Mouse (Mus musculus): Measurements from ENCODE around the gene 1600002K03Rik.

The 1600002K03Rik gene

GRCm38 (mm10) chr10:80172527-80173292 lies at the start of gene 1600002K03Rik:
Gene 1600002K03Rik, plus strand, starts transcription at chr10:80172944.
- DNase-seq, result peak; percentile 85 to 87

DNA sequence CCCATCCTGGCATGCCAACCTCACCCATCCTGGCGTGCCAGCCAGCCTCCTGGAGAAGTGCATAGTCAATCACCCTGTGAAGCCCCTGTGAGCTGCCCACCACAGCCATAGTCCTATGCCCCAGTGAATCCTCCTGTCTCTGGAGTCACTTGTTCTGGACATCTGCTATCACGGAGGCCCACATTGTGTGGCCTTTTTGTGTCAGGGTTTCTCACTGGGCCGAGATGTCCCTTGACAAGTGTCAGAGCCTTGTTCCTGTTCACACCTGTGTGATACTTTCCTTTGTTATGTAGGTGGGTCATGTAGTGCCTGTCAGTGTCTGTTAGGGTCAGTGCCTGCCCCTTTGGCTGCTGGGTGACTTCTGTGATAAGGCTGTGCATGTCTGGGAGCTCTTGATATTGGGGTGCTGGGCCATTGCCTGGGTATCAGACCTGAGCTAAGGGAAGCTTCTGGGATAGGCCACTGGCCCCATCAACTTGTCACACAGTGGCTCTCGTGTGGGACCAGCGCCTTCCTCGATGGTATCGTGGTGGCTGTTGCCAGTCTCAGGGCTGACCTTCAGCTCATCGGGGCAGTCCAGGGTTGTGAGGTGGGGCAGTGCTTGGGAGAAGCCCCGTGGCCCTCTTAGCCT lies 48.7 kb upstream of the 1600002K03Rik start:
- no peak for DNase-seq

- DNase-seq, result no peak
These were observed 44.8 kb upstream of the 1600002K03Rik start for GRCm38 (mm10) chr10:80127920-80128319.

DNA sequence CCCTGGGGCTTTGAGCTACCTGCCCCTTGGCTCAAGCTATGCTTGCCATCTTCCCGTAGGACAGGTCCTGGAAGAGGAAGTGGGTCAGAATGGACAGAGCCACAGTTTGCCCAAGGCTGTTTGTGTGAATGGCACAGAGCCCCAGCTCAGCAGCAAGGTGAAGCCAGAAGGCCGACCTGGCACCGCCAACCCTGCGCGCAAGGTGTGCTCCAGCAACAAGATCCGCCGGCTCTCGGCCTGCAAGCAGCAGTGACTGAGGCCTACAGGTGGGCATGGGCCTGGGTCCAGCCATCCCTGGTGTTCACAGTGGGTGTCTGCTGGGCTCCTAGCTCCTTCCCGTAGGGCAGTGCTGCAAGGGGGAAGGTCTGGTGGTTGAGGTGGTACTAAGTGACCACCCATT lies 42.9 kb upstream of the 1600002K03Rik start:
- peak; percentile 72 to 75 for DNase-seq

DNA sequence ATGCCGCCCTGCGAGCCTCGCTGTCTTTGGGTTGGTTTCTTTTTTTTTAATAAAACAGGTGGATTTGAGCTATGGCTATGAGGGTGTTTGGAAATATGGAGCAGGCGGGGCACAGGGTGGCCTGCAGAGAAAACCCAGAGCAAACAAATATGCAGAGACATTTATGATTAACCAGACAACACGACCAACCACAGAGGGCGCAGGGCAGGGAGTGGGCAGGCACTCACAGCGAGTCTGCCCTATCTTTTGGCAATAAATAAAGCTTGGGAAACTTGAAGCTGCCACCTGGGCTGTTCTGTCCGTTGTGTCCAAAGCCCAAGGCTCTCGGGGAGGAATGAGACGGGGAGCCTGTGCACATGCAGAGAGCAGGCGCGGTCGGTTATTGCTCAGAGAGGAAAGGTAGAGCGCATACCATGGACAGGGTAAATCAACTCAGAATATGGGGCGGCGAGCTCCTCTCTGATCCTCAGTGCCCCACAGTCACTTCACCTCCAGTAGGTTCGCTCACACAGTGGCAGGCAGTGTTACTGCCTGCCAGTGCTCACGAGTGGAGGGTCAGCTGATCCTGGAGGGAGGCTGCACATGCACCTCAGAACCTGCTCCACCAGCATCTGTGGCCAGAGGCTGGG lies 42.2 kb upstream of the 1600002K03Rik start:
- DNase-seq, result peak in 1 of 2 experiments; percentile 11

- peak in 1 of 2 experiments; percentile 54 for DNase-seq
These were observed 41.3 kb upstream of the 1600002K03Rik start for GRCm38 (mm10) chr10:80131316-80131951.

DNA sequence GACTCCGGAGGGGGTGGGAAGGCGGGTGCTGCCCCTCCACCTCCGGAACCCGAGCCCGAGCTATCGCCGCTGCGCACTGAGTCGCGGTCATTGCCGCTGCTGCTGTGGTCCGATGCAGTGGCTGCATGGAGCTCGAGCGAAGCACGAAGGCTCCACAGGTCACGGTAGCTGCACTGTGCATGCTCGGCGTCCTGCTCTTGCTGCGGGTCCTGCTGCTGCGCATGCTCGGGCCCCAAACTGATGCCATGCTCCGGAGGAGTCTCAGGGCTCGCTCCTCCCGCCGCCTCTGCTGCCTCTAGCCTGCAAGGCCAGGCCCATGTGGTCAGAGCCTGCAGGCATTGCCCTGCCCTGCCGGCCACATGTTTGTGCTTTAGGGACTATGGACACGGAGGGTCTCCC lies 40.8 kb upstream of the 1600002K03Rik start:
- no peak for DNase-seq

DNA sequence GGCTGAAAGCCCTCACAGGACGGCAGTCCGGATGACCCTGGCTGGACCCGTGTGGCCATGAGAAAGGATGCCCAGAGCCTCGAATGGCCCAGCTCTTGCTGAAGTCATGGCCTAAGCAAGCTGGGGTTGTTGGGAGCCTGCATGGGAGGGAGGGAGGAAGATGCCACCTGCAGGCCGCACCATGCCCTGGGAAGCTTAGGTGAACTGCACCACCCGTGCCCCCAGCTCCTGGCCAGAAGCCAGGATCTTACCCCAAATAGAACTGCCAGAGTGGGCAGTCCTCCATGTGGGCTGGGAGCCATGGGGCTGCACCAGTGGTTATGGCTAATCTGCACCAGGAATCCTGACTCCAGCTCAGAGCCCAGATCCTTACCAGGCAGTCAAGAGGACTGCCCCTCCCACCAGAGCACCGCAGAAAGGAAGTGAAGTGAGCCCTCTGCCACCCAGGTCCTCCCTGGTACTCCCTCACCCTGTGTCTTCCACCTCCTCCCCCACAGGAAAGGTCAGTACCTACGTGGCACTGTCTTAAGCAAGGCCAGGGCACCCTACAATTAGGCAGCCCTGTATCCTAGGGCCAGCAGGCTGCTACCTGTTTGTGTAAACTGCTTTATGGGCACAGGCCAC lies 39.4 kb upstream of the 1600002K03Rik start:
- peak; percentile 51 to 67 for DNase-seq

- peak in 1 of 2 experiments; percentile 44 for DNase-seq
These were observed 38.3 kb upstream of the 1600002K03Rik start for GRCm38 (mm10) chr10:80134421-80134820.

GRCm38 (mm10) chr10:80135161-80135560 lies 37.6 kb upstream of the 1600002K03Rik start:
- no peak for DNase-seq

DNA sequence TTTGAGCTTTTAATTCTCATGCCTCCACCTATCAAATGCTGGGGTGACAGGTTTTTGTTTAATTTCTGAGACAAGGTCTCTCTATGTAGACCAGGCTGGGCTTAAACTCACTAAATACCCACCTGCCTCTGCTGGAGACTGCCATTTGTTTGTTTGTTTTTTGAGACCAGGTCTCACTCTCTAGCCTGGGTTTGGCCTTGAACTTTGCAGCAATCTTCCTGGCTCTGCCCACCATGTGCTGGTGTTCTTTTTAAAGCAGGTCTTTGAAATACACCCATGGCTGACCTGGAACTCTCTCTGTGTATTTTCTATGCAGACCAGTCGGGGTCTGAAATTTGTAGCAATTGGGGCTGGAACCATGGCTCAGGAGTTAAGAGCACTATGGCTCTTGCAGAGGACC lies 37.1 kb upstream of the 1600002K03Rik start:
- DNase-seq, result no peak

- DNase-seq, result no peak
These were observed 36.4 kb upstream of the 1600002K03Rik start for GRCm38 (mm10) chr10:80136179-80136951.

DNA sequence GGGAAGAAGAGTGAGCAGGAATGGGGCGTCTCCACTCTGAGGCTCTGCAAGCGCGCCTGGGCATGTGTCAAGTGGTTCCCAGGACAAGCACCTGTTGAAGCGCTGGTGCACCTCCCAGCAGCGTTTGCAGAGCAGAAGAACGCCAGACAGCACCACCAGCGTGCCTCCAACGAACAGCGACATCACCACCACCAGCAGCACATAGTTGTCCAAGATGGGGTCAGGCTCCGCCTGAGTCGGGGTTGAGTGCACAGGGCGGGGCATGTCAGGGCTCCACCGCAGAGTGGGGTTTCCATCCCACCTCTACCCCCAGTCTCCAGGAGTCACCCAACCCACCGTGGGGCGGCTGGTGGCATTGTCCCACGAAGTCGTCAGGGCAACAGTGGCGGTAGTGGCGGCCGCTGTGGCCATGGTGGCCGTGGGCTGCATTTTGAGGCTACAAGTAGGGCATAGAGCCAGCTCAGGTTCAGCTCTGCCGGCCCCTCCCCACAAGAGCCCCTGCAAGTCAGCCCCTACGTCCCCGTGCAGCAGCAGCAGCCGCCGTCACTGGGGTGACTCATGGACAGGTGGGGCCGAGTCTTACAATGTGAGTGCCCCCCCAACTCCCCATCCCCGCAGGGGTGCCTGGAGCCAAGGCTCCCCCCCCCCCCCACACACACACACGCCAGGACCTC lies 35.7 kb upstream of the 1600002K03Rik start:
- DNase-seq, result peak; percentile 61 to 79

DNA sequence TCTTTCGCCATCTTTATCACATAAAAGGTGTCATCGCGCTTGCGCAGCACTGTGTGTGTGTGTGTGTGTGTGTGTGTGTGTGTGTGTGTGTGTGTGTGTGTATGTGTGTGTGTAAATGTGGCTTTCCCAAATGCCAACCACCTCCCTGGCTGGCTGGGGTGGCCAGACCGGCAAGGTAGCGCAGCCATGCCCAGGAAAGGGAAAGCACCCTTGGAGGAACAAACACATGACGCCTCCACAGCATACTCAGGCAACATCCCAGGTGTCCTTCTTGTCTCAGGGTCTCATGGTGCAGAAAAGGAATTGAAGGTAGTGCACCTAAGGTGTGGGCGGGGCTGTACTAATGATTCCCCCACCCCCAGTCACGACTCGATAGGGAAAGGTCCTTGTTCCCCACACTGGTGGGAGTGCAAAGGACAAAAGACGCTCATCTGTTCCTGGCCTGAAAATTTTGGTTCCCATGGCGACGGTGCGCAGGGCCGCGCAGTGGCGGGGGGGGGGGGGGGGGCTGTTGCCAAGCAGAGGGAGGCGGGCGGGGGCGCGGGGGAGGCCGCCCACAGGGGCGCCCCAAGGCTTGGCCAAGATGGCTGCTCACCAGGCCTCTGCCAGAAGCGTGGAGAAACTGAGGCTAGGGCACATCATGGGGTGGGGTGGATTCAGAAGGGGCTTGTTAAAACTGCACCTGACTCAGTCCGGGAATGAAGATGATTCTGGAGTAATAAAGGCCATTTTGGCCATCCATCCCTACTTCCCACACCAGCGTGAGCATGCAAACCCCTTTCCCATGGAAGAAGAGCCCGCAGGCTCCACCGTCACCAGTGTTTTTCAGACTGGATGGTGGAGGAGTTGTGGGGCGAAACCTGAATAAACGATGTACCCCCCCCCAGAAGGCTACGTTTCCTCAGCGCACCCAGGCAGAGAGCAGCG lies 34.9 kb upstream of the 1600002K03Rik start:
- DNase-seq, result peak; percentile 62 to 68

DNA sequence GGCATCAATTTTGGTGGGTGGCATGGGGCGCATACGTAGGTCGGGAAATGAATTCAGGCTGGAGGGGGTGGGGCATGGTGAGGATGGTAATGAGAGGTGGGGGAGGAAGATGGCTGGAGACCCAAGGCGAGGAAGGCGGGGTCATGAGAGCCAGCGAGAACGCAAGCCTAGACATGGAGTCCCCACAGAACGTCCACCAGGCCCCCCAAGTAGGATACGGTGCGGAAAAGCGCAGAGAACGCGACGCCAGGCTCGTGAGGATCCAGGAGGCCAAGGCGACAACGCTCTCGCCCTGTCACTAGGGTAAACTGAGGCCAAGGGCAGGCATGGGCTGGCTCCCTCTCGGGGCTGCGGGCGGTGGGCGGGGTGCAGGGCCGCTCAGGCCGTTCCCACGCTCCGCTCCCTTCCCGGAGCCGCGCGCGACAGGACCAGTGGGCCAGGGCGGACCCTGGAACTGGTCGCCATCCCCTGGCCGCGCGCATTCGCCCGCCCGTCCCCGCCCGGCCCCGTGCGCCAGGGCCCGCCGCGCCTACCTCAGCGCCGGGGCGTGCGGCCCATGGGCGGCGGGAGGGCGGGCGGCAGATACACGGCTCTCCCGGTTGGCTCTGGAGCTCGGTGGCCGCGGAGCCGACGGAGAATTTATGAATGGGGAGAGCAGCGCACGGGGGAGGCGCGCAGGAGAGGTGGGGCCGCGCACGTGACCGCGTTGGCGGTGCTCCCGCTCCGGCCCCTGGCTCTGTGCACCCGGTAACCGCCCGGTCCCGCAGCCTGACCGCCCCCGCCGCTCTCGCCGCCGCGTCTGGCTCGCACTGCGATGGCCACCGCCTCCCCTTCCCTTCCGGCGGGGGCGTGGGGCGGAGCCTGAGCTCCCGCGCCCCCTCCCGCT lies 33.9 kb upstream of the 1600002K03Rik start, which contains the start of gene Atp5d:
Atp5d (plus strand) TSS at position 80 of the 886 bp plus-strand sequence.
- DNase-seq, result peak; percentile 82 to 86

- peak in 1 of 2 experiments; percentile 18 for DNase-seq
These were observed 33.3 kb upstream of the 1600002K03Rik start for GRCm38 (mm10) chr10:80139439-80139775.

- peak in 1 of 2 experiments; percentile 25 for DNase-seq
These were observed 32.6 kb upstream of the 1600002K03Rik start for GRCm38 (mm10) chr10:80139975-80140665.

GRCm38 (mm10) chr10:80140666-80141035 lies 32.1 kb upstream of the 1600002K03Rik start, which contains the start of gene Cbarp:
Gene Cbarp, minus strand, starts transcription at chr10:80140835.
- DNase-seq, result no peak

All from cerebellum, postnatal 14 days (tissue).